Mouse (Mus musculus): ENCODE measurements at regions not wholly inside any gene's neighbourhood (a gene's known extent, or its start where the extent isn't known, plus 50 kb on each side); places are given as distances from the start of the nearest gene placed in this dataset.
"Not testable (repeated sequence)": the region's sequence is repeated elsewhere in the genome, so short reads cannot be mapped to it uniquely, and the experiment has no call there.

DNA sequence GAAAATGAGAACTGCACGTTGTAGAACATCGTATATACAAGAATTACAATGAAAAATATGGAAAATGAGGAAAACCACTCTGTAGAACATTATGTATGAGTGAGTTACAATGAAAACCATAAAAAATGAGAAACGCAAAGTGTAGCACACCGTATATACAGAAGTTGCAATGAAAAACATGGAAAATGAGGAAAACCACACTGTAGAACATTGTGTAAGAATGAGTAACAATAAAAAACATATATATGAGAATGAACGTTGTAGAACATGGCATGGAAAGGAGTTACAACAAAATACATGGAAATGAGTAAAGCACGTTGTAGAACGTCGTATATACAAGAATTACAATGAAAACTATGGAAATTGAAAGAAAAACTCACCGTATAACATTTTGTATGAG is 378.6 kb downstream of the Gm3376 start:
- peak; percentile 99 for DNase-seq (ENCODE audit: extremely low read depth)
- H3K27me3 ChIP-seq (replicated peaks); H3K9ac ChIP-seq (ENCODE audit: insufficient read depth, low read depth); H3K79me2 ChIP-seq (replicated peaks; ENCODE audit: control insufficient read depth, extremely low read depth, insufficient read depth, poor library complexity, severe bottlenecking); H3K36me3 ChIP-seq (replicated peaks in 1 of 2; ENCODE audit: control insufficient read depth in 1 of 2, insufficient read depth in 1 of 2, low read length in 1 of 2); H3K4me2 ChIP-seq (ENCODE audit: insufficient read depth, low read depth, poor library complexity, severe bottlenecking); H3K9me3 ChIP-seq (replicated peaks; ENCODE audit: low read length); H3K4me1 ChIP-seq (ENCODE audit: control insufficient read depth in 1 of 2, insufficient read depth in 2 of 2); dilution Hi-C loops (cut with MboI; ENCODE audit: extremely low pct_ligation_motif_present, extremely low pct_unique_long_range_greater_than_20kb, low sequenced_read_pairs); in situ Hi-C loops (cut with MboI; ENCODE audit: low pct_ligation_motif_present, low pct_unique_long_range_greater_than_20kb, low sequenced_read_pairs); H3K4me3 ChIP-seq (replicated peaks in 1 of 3; ENCODE audit: low read depth in 2 of 3, low read length in 2 of 3, poor library complexity in 1 of 3); H3K27ac ChIP-seq (ENCODE audit: insufficient read depth, low read depth): not testable (repeated sequence)

DNA sequence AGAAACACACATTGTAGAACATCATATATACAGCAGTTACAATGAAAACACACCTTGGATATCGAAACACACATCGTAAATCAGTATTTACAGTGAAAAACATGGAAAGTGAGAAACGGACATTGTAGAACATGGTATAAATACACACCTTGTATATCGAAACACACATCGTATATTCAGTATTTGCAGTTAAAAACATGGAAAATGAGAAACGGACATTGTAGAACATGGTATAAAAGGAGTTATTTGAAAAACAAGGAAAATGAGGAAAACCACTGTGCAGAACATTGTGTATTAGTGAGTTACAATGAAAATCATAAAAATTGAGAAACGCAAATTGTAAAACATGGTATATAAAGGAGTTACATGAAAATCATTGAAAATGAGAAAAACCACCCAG is 379.2 kb downstream of the Gm3376 start:
- dilution Hi-C loops (cut with MboI; ENCODE audit: extremely low pct_ligation_motif_present, extremely low pct_unique_long_range_greater_than_20kb, low sequenced_read_pairs); H3K27me3 ChIP-seq (replicated peaks); H3K27ac ChIP-seq (ENCODE audit: insufficient read depth, low read depth); H3K9ac ChIP-seq (ENCODE audit: insufficient read depth, low read depth); H3K4me1 ChIP-seq (ENCODE audit: control insufficient read depth in 1 of 2, insufficient read depth in 2 of 2); in situ Hi-C loops (cut with MboI; ENCODE audit: low pct_ligation_motif_present, low pct_unique_long_range_greater_than_20kb, low sequenced_read_pairs); H3K4me3 ChIP-seq (replicated peaks in 1 of 3; ENCODE audit: low read depth in 2 of 3, low read length in 2 of 3, poor library complexity in 1 of 3); H3K4me2 ChIP-seq (ENCODE audit: insufficient read depth, low read depth, poor library complexity, severe bottlenecking); H3K9me3 ChIP-seq (replicated peaks; ENCODE audit: low read length); H3K36me3 ChIP-seq (replicated peaks in 1 of 2; ENCODE audit: control insufficient read depth in 1 of 2, insufficient read depth in 1 of 2, low read length in 1 of 2); DNase-seq (ENCODE audit: extremely low read depth); H3K79me2 ChIP-seq (replicated peaks; ENCODE audit: control insufficient read depth, extremely low read depth, insufficient read depth, poor library complexity, severe bottlenecking): not testable (repeated sequence)

- peak; percentile 63 for DNase-seq (ENCODE audit: extremely low read depth)
- dilution Hi-C loops (cut with MboI; ENCODE audit: extremely low pct_ligation_motif_present, extremely low pct_unique_long_range_greater_than_20kb, low sequenced_read_pairs); H3K9ac ChIP-seq (ENCODE audit: insufficient read depth, low read depth); H3K4me3 ChIP-seq (replicated peaks in 1 of 3; ENCODE audit: low read depth in 2 of 3, low read length in 2 of 3, poor library complexity in 1 of 3); H3K79me2 ChIP-seq (replicated peaks; ENCODE audit: control insufficient read depth, extremely low read depth, insufficient read depth, poor library complexity, severe bottlenecking); H3K4me1 ChIP-seq (ENCODE audit: control insufficient read depth in 1 of 2, insufficient read depth in 2 of 2); H3K36me3 ChIP-seq (replicated peaks in 1 of 2; ENCODE audit: control insufficient read depth in 1 of 2, insufficient read depth in 1 of 2, low read length in 1 of 2); H3K27me3 ChIP-seq (replicated peaks); H3K27ac ChIP-seq (ENCODE audit: insufficient read depth, low read depth); H3K9me3 ChIP-seq (replicated peaks; ENCODE audit: low read length); in situ Hi-C loops (cut with MboI; ENCODE audit: low pct_ligation_motif_present, low pct_unique_long_range_greater_than_20kb, low sequenced_read_pairs); H3K4me2 ChIP-seq (ENCODE audit: insufficient read depth, low read depth, poor library complexity, severe bottlenecking): not testable (repeated sequence)
Observed at GRCm38 (mm10) chrY:4152998-4153397, 381.5 kb downstream of the Gm3376 start.

GRCm38 (mm10) chrY:4160371-4160770 is 388.9 kb downstream of the Gm3376 start:
- Histone ChIP-seq H3K27ac (ENCODE audit: insufficient read depth, low read depth) (no peak overlapping the region), H3K79me2 (replicated peaks; ENCODE audit: control insufficient read depth, extremely low read depth, insufficient read depth, poor library complexity, severe bottlenecking) (no peaks in the 10 kb centered on the region), H3K4me1 (ENCODE audit: control insufficient read depth in 1 of 2, insufficient read depth in 2 of 2) (no peaks in the 10 kb centered on the region), H3K27me3 (replicated peaks) (no peaks in the 10 kb centered on the region), H3K9ac (ENCODE audit: insufficient read depth, low read depth) (no peak overlapping the region), H3K9me3 (replicated peaks; ENCODE audit: low read length) (no peaks in the 10 kb centered on the region), H3K36me3 (replicated peaks in 1 of 2; ENCODE audit: control insufficient read depth in 1 of 2, insufficient read depth in 1 of 2, low read length in 1 of 2) (no peaks in the 10 kb centered on the region), H3K4me2 (ENCODE audit: insufficient read depth, low read depth, poor library complexity, severe bottlenecking) (no peak overlapping the region), H3K4me3 (replicated peaks in 1 of 3; ENCODE audit: low read depth in 2 of 3, low read length in 2 of 3, poor library complexity in 1 of 3) (no peak overlapping the region)
- dilution Hi-C loops (cut with MboI; ENCODE audit: extremely low pct_ligation_motif_present, extremely low pct_unique_long_range_greater_than_20kb, low sequenced_read_pairs) (no loop called here), in situ Hi-C loops (cut with MboI; ENCODE audit: low pct_ligation_motif_present, low pct_unique_long_range_greater_than_20kb, low sequenced_read_pairs) (no loop called here)
- TF ChIP-seq NELFE (IDR thresholded peaks at IDR 0.05; ENCODE audit: low read depth, low read length): no peak
- no peak for TF ChIP-seq MXI1 (IDR thresholded peaks at IDR 0.05; ENCODE audit: low read depth, low read length)
- TF ChIP-seq MYC (IDR thresholded peaks at IDR 0.05; ENCODE audit: low read depth, low read length): no peak
- no peak for TF ChIP-seq MEF2A (IDR thresholded peaks at IDR 0.05; ENCODE audit: borderline replicate concordance, low read depth, low read length)
- TF ChIP-seq NRF1 (IDR thresholded peaks at IDR 0.05; ENCODE audit: low read depth, low read length): no peak
- TF ChIP-seq CHD2 (IDR thresholded peaks at IDR 0.05; ENCODE audit: low read length): no peak
- no peak for TF ChIP-seq RCOR1 (conservative IDR thresholded peaks at IDR 0.05; ENCODE audit: low read depth, low read length)
- no peak for TF ChIP-seq KAT2A (IDR thresholded peaks at IDR 0.05; ENCODE audit: insufficient replicate concordance, low read length)
- no peak for TF ChIP-seq TBP (conservative IDR thresholded peaks at IDR 0.05; ENCODE audit: low read depth, low read length)
- no peak for TF ChIP-seq IRF4 (IDR thresholded peaks at IDR 0.05; ENCODE audit: low read depth, low read length)
- TF ChIP-seq CHD1 (IDR thresholded peaks at IDR 0.05; ENCODE audit: low read depth, low read length): no peak
- TF ChIP-seq POLR2A (IDR thresholded peaks at IDR 0.05; ENCODE audit: low read depth, low read length): no peak
- no peak for TF ChIP-seq ZC3H11A (IDR thresholded peaks at IDR 0.05; ENCODE audit: low read depth, low read length)
- no peak for TF ChIP-seq SMC3 (IDR thresholded peaks at IDR 0.05; ENCODE audit: low read depth, low read length)
- TF ChIP-seq POLR2AphosphoS2 (IDR thresholded peaks at IDR 0.05; ENCODE audit: low read depth, low read length): no peak
- TF ChIP-seq EP300 (IDR thresholded peaks at IDR 0.05; ENCODE audit: low read length): no peak
- TF ChIP-seq PAX5 (IDR thresholded peaks at IDR 0.05; ENCODE audit: low read length): no peak
- TF ChIP-seq MAX (IDR thresholded peaks at IDR 0.05; ENCODE audit: low read length): no peak
- no peak for DNase-seq (ENCODE audit: extremely low read depth)
